Mouse (Mus musculus) kidney, postnatal 10 days (tissue): ENCODE data around the gene Tmprss9.

Experiments
- DNase-seq: peaks from one replicate; pipeline ENCODE4 v3.0.0; 2021; ENCODE audit warnings: mixed read lengths

The Tmprss9 gene

GRCm38 (mm10) chr10:80843087-80843930 is 28.3 kb upstream of the Tmprss9 start:
- DNase-seq: no peak

- no peak for DNase-seq
Observed at GRCm38 (mm10) chr10:80843931-80844547, 27.6 kb upstream of the Tmprss9 start, which contains the start of gene Lingo3. Gene Lingo3, minus strand, starts transcription at chr10:80844039.

- DNase-seq: no peak
Observed at GRCm38 (mm10) chr10:80845055-80845693, 26.5 kb upstream of the Tmprss9 start.

- DNase-seq: no peak
Observed at GRCm38 (mm10) chr10:80845732-80846131, 25.9 kb upstream of the Tmprss9 start.

- DNase-seq: peak; percentile 70
Observed at GRCm38 (mm10) chr10:80848571-80848970, 23.1 kb upstream of the Tmprss9 start.

- peak; percentile 98 for DNase-seq
Observed at GRCm38 (mm10) chr10:80854913-80855748, 16.5 kb upstream of the Tmprss9 start, which contains the start of the genes Lsm7 and Sppl2b. Gene Lsm7, minus strand, starts transcription at chr10:80855209. Gene Sppl2b, plus strand, starts transcription at chr10:80855275.

GRCm38 (mm10) chr10:80855749-80856073 is 15.9 kb upstream of the Tmprss9 start:
- DNase-seq: no peak

GRCm38 (mm10) chr10:80856267-80856666 is 15.4 kb upstream of the Tmprss9 start:
- no peak for DNase-seq

- DNase-seq: no peak
Observed at GRCm38 (mm10) chr10:80856908-80857307, 14.7 kb upstream of the Tmprss9 start.

GRCm38 (mm10) chr10:80857386-80857785 is 14.3 kb upstream of the Tmprss9 start:
- DNase-seq: no peak

- no peak for DNase-seq
Observed at GRCm38 (mm10) chr10:80857848-80858247, 13.8 kb upstream of the Tmprss9 start.

- DNase-seq: no peak
Observed at GRCm38 (mm10) chr10:80858350-80858935, 13.2 kb upstream of the Tmprss9 start.

- no peak for DNase-seq
Observed at GRCm38 (mm10) chr10:80862305-80862704, 9.3 kb upstream of the Tmprss9 start.

GRCm38 (mm10) chr10:80864446-80864845 is 7.2 kb upstream of the Tmprss9 start:
- no peak for DNase-seq

- DNase-seq: peak; percentile 75
Observed at GRCm38 (mm10) chr10:80870993-80871392, 655 bp upstream of the Tmprss9 start.

- DNase-seq: no peak
Observed at GRCm38 (mm10) chr10:80874035-80874434, 2.4 kb downstream of the Tmprss9 start.

- peak; percentile 76 for DNase-seq
Observed at GRCm38 (mm10) chr10:80876028-80876427, 4.4 kb downstream of the Tmprss9 start.

- no peak for DNase-seq
Observed at GRCm38 (mm10) chr10:80876594-80876993, 4.9 kb downstream of the Tmprss9 start.

GRCm38 (mm10) chr10:80880131-80880641 is 8.5 kb downstream of the Tmprss9 start:
- DNase-seq: peak; percentile 80

GRCm38 (mm10) chr10:80880901-80881300 is 9.3 kb downstream of the Tmprss9 start:
- no peak for DNase-seq

- DNase-seq: peak; percentile 86
Observed at GRCm38 (mm10) chr10:80881301-80881700, 9.7 kb downstream of the Tmprss9 start.

- peak; percentile 81 for DNase-seq
Observed at GRCm38 (mm10) chr10:80887181-80887580, 15.5 kb downstream of the Tmprss9 start.
